Mouse (Mus musculus): ENCODE results near the gene Stac2. TPM values are rescaled to one million over a fixed set of nuclear protein-coding genes. Genes with fewer than 3 reads are reported as not detected.

Stac2 gene
- polyA plus RNA-seq, 1 experiment from 2014 or later = 1.5 TPM

Other genes starting within 250 kb of the Stac2 start
- gene B230217C12Rik, start 212.7 kb downstream of the Stac2 start, polyA plus RNA-seq (2016; fragmentation: Nextera tagmentation; extraction: Ambion mirVana) = 10.0 and 12.3 TPM in 2 replicates
- 0.73 and 1.0 TPM in 2 replicates for gene Fbxo47, start 169.3 kb downstream of the Stac2 start, polyA plus RNA-seq (2016; fragmentation: Nextera tagmentation; extraction: Ambion mirVana)
- 0.11 and 0.24 TPM in 2 replicates for gene Plxdc1, start 67.0 kb downstream of the Stac2 start, polyA plus RNA-seq (2016; fragmentation: Nextera tagmentation; extraction: Ambion mirVana)
- 13.3 and 16.2 TPM in 2 replicates for gene Arl5c, start 57.3 kb downstream of the Stac2 start, polyA plus RNA-seq (2016; fragmentation: Nextera tagmentation; extraction: Ambion mirVana)
- 7.6 and 22.9 TPM in 2 replicates for gene Cacnb1, start 30.4 kb downstream of the Stac2 start, polyA plus RNA-seq (2016; fragmentation: Nextera tagmentation; extraction: Ambion mirVana)
- 1,011 and 1,145 TPM in 2 replicates for gene Rpl19, start 26.8 kb downstream of the Stac2 start, polyA plus RNA-seq (2016; fragmentation: Nextera tagmentation; extraction: Ambion mirVana)
- gene Fbxl20, start 96.9 kb upstream of the Stac2 start, polyA plus RNA-seq (2016; fragmentation: Nextera tagmentation; extraction: Ambion mirVana) = 23.4 and 23.8 TPM in 2 replicates
- gene Med1, start 139.8 kb upstream of the Stac2 start, polyA plus RNA-seq (2016; fragmentation: Nextera tagmentation; extraction: Ambion mirVana) = 62.8 and 73.0 TPM in 2 replicates
- 10.2 and 12.6 TPM in 2 replicates for gene Cdk12, start 149.6 kb upstream of the Stac2 start, polyA plus RNA-seq (2016; fragmentation: Nextera tagmentation; extraction: Ambion mirVana)